Mouse (Mus musculus): ENCODE results near the gene Cacng6.

GRCm38 (mm10) chr7:3457841-3458217 is 33.8 kb downstream of the Cacng6 start:
- no peak for TF ChIP-seq RAD21 (IDR thresholded peaks at IDR 0.05; ENCODE audit: low read depth, low read length)
- no peak for TF ChIP-seq CTCF (IDR thresholded peaks at IDR 0.05 in 2 of 3, conservative IDR thresholded peaks at IDR 0.05 in 1 of 3; ENCODE audit: control insufficient read depth in 1 of 3, insufficient read depth in 1 of 3, low read depth in 2 of 3, low read length in 3 of 3, poor library complexity in 1 of 3, severe bottlenecking in 1 of 3)
- no peak for TF ChIP-seq POLR2A (IDR thresholded peaks at IDR 0.05; ENCODE audit: control insufficient read depth in 1 of 2, insufficient read depth in 1 of 2, low read depth in 1 of 2, low read length in 2 of 2, poor library complexity in 1 of 2)
- no peak for TF ChIP-seq SMC3 (IDR thresholded peaks at IDR 0.05; ENCODE audit: low read depth, low read length)
- TF ChIP-seq USF2 (IDR thresholded peaks at IDR 0.05; ENCODE audit: borderline replicate concordance in 1 of 2, insufficient read depth in 1 of 2, low read depth in 1 of 2, low read length in 2 of 2) = no peak
- TF ChIP-seq SIN3A (IDR thresholded peaks at IDR 0.05; ENCODE audit: low read length) = no peak
- no peak for TF ChIP-seq USF1 (IDR thresholded peaks at IDR 0.05; ENCODE audit: low read depth, low read length)
- TF ChIP-seq MXI1 (IDR thresholded peaks at IDR 0.05; ENCODE audit: low read depth, low read length) = no peak
- TF ChIP-seq UBTF (IDR thresholded peaks at IDR 0.05; ENCODE audit: borderline replicate concordance, insufficient read depth, low read depth, low read length) = no peak
- TF ChIP-seq ZMIZ1 (IDR thresholded peaks at IDR 0.05; ENCODE audit: low read depth, low read length) = no peak
- no peak for TF ChIP-seq TCF12 (IDR thresholded peaks at IDR 0.05; ENCODE audit: low read depth, low read length)
- no peak for TF ChIP-seq EP300 (IDR thresholded peaks at IDR 0.05; ENCODE audit: low read depth in 1 of 2, low read length in 2 of 2)
- TF ChIP-seq TAL1 (IDR thresholded peaks at IDR 0.05; ENCODE audit: low read length) = no peak
- TF ChIP-seq NELFE (IDR thresholded peaks at IDR 0.05; ENCODE audit: low read depth, low read length) = no peak

Measured in MEL (cell line).